Mouse (Mus musculus): ENCODE measurements around the gene Slx4. TPM values are rescaled to one million over a fixed set of nuclear protein-coding genes. Genes with fewer than 3 reads are reported as not detected.

Gene Slx4
- polyA plus RNA-seq, 1 experiment = 14.5 TPM

DNA sequence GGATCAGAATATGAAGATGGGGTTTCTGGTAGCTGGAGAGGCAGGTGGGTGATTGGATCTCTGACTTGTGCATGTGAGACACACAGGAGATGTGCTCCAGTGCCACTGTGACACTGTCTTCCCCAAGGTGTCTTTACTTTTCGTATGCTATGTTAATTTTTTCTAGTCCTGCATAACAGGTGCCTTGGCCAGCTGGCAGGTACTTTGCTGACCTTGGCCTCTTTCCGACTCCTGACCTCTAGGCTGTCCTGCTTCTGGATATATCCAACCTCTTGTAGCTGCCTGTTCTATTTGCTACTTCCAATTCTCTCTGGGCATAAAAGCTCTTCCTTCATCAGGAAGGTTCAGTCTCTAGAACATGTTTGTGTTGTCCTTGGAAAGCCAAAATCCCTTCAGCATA is 32.0 kb upstream of the Slx4 start:
- Histone ChIP-seq H3K4me1 (ENCODE audit: control insufficient read depth, insufficient read depth, low read length) (no peaks in the 10 kb centered on the region; the same call in 1 of the 2 replicates), H3K4me3 (replicated peaks; ENCODE audit: control insufficient read depth, low read depth, low read length) (no peak overlapping the region)
- 82% methylated on average over 2 of the region's 2 CpGs for WGBS

DNA sequence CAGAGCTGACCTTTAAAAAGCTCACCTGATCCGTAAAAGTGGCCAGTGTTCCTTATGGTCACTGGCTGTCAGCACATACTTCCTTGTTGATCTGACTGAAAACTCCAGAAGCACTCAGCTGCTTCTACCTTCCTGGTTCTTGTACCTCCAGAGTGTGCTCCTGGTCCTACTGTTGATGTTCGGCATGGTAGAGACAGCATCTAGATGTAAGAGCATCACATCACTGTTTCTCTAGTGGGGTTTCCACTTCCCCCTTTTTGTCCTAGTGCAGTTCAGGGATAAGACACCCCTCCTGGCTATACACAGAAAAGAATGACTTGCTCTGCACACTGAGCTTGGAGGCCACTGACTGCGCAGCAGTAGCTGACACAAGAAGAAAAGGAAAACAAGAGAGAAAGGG is 30.9 kb upstream of the Slx4 start:
- WGBS = 73% methylated on average over 3 of the region's 3 CpGs
- TF ChIP-seq POLR2A (IDR thresholded peaks at IDR 0.05; ENCODE audit: borderline replicate concordance, control insufficient read depth, low read depth, low read length) = no peak
- no peak for TF ChIP-seq CTCF (IDR thresholded peaks at IDR 0.05; ENCODE audit: control insufficient read depth, insufficient read depth, low read length)
- H3K27ac ChIP-seq (ENCODE audit: control insufficient read depth, insufficient read depth, low read depth, low read length, poor library complexity) = no peak overlapping the region

More for the DNA sequence above, 32.0 kb upstream of the Slx4 start:
- H3K27ac ChIP-seq (ENCODE audit: control insufficient read depth, insufficient read depth, low read depth, low read length, poor library complexity) = no peak overlapping the region
- TF ChIP-seq CTCF (IDR thresholded peaks at IDR 0.05; ENCODE audit: control insufficient read depth, insufficient read depth, low read length) = no peak
- no peak for TF ChIP-seq POLR2A (IDR thresholded peaks at IDR 0.05; ENCODE audit: borderline replicate concordance, control insufficient read depth, low read depth, low read length)

DNA sequence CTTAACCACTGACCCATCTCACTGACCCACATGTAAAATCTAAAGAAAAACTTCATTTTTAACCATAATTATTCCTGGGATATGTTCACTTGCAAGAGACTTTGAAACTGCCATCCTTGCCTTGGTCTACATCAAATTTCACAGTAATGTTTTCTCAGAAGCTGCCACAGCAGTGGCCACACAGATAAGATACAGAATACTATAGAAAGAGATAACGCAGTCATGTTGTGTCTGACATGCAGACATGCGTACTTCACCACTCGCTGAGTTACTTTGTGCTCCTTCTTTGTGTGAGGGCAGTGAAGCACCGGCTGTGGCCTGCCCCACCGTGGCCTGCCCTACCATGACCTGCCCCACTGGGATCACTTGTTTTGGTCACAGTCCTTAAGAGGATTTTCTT is 30.4 kb upstream of the Slx4 start:
- TF ChIP-seq POLR2A (IDR thresholded peaks at IDR 0.05; ENCODE audit: borderline replicate concordance, control insufficient read depth, low read depth, low read length) (no peak), CTCF (IDR thresholded peaks at IDR 0.05; ENCODE audit: control insufficient read depth, insufficient read depth, low read length) (no peak)
- Histone ChIP-seq H3K4me1 (ENCODE audit: control insufficient read depth, insufficient read depth, low read length) (peaks cover 1% of the 10 kb centered on the region; the same call in 1 of the 2 replicates), H3K4me3 (replicated peaks; ENCODE audit: control insufficient read depth, low read depth, low read length) (no peak overlapping the region), H3K27ac (ENCODE audit: control insufficient read depth, insufficient read depth, low read depth, low read length, poor library complexity) (no peak overlapping the region)
- WGBS = 63% methylated on average over 5 of the region's 5 CpGs

More for the DNA sequence above, 30.9 kb upstream of the Slx4 start:
- Histone ChIP-seq H3K4me3 (replicated peaks; ENCODE audit: control insufficient read depth, low read depth, low read length) (no peak overlapping the region), H3K4me1 (ENCODE audit: control insufficient read depth, insufficient read depth, low read length) (no peaks in the 10 kb centered on the region; the same call in 1 of the 2 replicates)

DNA sequence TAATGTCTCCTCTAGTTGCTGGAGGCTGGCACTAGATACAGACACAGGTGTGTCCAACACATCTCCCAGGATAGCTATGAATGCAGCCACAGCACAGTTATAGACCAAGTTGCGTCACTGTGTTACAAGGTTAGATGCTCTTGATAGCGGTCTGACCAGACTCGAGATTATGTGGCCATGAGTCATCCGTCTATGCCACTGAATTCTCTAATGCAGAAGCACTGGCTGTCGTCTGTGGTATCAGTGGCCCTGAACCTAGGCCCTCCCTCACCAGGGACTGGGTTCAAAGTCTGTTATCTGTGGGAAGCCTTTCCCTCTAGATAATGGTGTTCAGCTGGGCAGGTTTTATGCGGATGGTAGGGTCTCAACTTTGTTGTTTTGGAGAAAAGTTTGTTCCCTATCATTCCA is 28.8 kb upstream of the Slx4 start:
- Histone ChIP-seq H3K4me1 (ENCODE audit: control insufficient read depth, insufficient read depth, low read length) (peaks cover 1% of the 10 kb centered on the region; the same call in 1 of the 2 replicates), H3K27ac (ENCODE audit: control insufficient read depth, insufficient read depth, low read depth, low read length, poor library complexity) (no peak overlapping the region), H3K4me3 (replicated peaks; ENCODE audit: control insufficient read depth, low read depth, low read length) (no peak overlapping the region)
- no peak for TF ChIP-seq POLR2A (IDR thresholded peaks at IDR 0.05; ENCODE audit: borderline replicate concordance, control insufficient read depth, low read depth, low read length)
- no peak for TF ChIP-seq CTCF (IDR thresholded peaks at IDR 0.05; ENCODE audit: control insufficient read depth, insufficient read depth, low read length)
- WGBS = 46% methylated on average over 6 of the region's 6 CpGs

DNA sequence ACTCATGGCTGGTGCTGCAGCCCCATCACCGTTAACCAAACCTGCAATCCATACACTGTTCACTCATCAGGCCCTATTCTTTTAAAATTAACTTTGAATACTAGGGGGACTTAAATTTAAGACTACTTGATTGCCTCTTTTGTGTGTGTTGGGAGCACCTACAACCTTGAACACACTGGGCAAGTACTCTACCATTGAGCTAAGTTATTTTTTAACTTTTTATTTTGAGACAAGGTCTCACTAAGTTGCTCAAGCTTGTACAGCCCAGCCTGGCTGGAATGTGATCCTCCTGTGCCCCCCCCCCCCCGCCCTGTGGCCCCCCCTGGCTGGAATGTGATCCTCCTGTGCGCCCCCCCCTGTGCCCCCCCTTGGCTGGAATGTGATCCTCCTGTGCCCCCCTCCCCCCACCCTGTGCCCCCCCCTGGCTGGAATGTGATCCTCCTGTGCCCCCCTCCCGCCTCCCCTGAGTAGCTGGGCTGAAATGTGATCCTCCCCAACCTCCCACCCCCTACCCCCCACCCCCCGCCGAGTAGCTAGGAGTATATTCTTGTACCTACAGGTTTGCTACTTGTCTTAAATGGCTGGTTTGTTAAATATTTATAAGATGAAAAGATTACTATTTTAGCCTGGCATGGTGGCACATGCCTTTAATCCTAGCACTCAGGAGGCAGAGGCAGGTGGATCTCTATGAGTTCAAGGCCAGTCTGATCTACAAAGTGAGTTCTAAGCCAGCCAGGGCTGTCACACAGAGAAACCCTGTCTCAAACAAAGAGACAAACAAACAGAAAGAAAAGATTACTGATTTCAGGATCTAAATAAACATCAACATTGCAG is 28.1 kb upstream of the Slx4 start:
- H3K4me3 ChIP-seq (replicated peaks; ENCODE audit: control insufficient read depth, low read depth, low read length) = no peak overlapping the region
- TF ChIP-seq CTCF (IDR thresholded peaks at IDR 0.05; ENCODE audit: control insufficient read depth, insufficient read depth, low read length) = no peak
- no peak for TF ChIP-seq POLR2A (IDR thresholded peaks at IDR 0.05; ENCODE audit: borderline replicate concordance, control insufficient read depth, low read depth, low read length)
- peaks cover 1% of the 10 kb centered on the region; the same call in 1 of the 2 replicates for H3K4me1 ChIP-seq (ENCODE audit: control insufficient read depth, insufficient read depth, low read length)
- H3K27ac ChIP-seq (ENCODE audit: control insufficient read depth, insufficient read depth, low read depth, low read length, poor library complexity) = no peak overlapping the region
- WGBS = 77% methylated on average over 6 of the region's 6 CpGs

DNA sequence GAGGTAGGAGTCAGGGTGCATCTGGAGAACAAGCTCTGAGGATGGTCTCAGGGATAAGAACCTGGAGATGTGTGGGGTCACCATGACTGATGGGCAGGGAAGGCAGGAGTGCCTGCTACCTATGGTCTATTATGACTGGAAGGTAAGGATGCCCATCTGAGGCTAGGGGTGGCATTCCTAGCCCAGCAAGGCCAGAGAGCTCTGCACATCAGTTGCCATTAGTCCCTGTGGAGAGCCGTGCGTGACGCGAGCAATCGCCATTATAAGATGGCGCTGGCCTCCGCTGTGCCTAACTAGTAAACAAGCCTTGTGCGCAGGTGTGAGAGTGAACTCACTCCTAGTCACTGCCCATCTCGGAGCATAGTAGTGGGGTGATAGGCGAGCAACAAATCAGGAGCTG is 26.9 kb upstream of the Slx4 start:
- Histone ChIP-seq H3K4me3 (replicated peaks; ENCODE audit: control insufficient read depth, low read depth, low read length) (no peak overlapping the region), H3K4me1 (ENCODE audit: control insufficient read depth, insufficient read depth, low read length) (peaks cover 1% of the 10 kb centered on the region; the same call in 1 of the 2 replicates), H3K27ac (ENCODE audit: control insufficient read depth, insufficient read depth, low read depth, low read length, poor library complexity) (no peak overlapping the region)
- WGBS = 92% methylated on average over 10 of the region's 10 CpGs
- TF ChIP-seq CTCF (IDR thresholded peaks at IDR 0.05; ENCODE audit: control insufficient read depth, insufficient read depth, low read length) (no peak), POLR2A (IDR thresholded peaks at IDR 0.05; ENCODE audit: borderline replicate concordance, control insufficient read depth, low read depth, low read length) (no peak)

DNA sequence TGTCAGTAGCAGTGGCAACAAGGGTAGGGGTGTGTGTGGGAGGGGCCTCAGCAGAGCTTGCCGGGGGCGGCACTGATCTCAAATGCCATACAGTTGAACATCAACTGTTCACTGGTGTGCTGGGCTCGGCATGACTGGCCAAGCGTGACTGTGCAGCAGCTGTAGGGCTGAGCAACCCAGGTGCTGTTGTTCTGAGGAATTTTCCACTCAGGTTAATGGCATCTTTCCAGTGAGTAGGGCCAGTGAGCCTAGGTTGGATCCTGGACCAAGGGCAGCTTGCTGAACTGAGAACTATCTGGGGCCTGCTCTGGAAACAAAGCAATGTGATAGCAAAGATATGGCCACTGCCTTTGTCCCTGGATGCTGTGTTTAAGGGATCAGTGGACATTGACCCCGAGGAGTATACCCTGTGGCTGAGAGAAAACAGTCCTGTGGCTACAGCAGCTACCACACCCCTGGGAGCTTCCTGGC is 25.8 kb upstream of the Slx4 start:
- H3K4me3 ChIP-seq (replicated peaks; ENCODE audit: control insufficient read depth, low read depth, low read length) = no peak overlapping the region
- H3K4me1 ChIP-seq (ENCODE audit: control insufficient read depth, insufficient read depth, low read length) = peaks cover 1% of the 10 kb centered on the region; the same call in 1 of the 2 replicates
- TF ChIP-seq CTCF (IDR thresholded peaks at IDR 0.05; ENCODE audit: control insufficient read depth, insufficient read depth, low read length) = no peak
- no peak for TF ChIP-seq POLR2A (IDR thresholded peaks at IDR 0.05; ENCODE audit: borderline replicate concordance, control insufficient read depth, low read depth, low read length)
- WGBS = 73% methylated on average over 5 of the region's 5 CpGs
- peak overlapping the region; percentile 64 for H3K27ac ChIP-seq (ENCODE audit: control insufficient read depth, insufficient read depth, low read depth, low read length, poor library complexity)

DNA sequence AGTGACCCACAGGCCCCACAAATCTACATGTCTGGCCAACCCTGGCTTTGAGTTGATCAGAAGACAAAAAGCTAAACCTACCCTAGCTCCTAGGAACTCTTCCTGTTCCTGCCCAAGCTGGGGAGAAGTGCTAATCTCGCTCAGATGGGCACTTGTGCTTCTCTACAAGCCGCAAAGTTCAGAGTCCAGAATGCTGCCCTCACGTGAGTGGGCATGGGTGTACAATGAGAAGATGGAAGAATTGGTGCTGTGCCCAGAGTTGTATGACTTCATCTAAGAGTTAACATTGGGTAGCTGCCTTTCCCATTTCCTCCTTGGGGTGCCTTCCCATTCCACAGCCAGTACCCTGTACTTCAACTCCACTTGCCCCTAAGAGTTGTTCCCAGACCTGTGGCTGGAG is 23.6 kb upstream of the Slx4 start:
- no peak for TF ChIP-seq CTCF (IDR thresholded peaks at IDR 0.05; ENCODE audit: control insufficient read depth, insufficient read depth, low read length)
- no peak for TF ChIP-seq POLR2A (IDR thresholded peaks at IDR 0.05; ENCODE audit: borderline replicate concordance, control insufficient read depth, low read depth, low read length)
- Histone ChIP-seq H3K4me3 (replicated peaks; ENCODE audit: control insufficient read depth, low read depth, low read length) (no peak overlapping the region), H3K4me1 (ENCODE audit: control insufficient read depth, insufficient read depth, low read length) (peaks cover 1% of the 10 kb centered on the region; the same call in 1 of the 2 replicates), H3K27ac (ENCODE audit: control insufficient read depth, insufficient read depth, low read depth, low read length, poor library complexity) (no peak overlapping the region)
- 74% methylated on average over 3 of the region's 3 CpGs for WGBS

Measured in bone marrow, adult 2 months (tissue).